Mouse (Mus musculus) erythroblast, embryonic 14.5 days (primary cell): Measurements from ENCODE around the gene Stk11. TPM values are rescaled to one million over a fixed set of nuclear protein-coding genes. Genes with fewer than 3 reads are reported as not detected.

Experiments used
- H3K27me3 ChIP-seq: 2 replicates; pipeline ENCODE4 v1.6.1; 2012; ENCODE audit warnings: inconsistent platforms; ENCODE audit not compliant: control insufficient read depth
- H3K36me3 ChIP-seq: 2 replicates; pipeline ENCODE4 v1.6.1; 2012; ENCODE audit warnings: mild to moderate bottlenecking, inconsistent platforms; ENCODE audit not compliant: control insufficient read depth
- H3K4me1 ChIP-seq: 2 replicates; pipeline ENCODE4 v1.6.1; 2012; ENCODE audit warnings: inconsistent platforms; ENCODE audit not compliant: control insufficient read depth
- H3K4me3 ChIP-seq: replicated peaks from 2 replicates; pipeline ENCODE3; 2012; ENCODE audit warnings: moderate library complexity, mild to moderate bottlenecking, inconsistent platforms
- H3K9me3 ChIP-seq: 2 replicates; pipeline ENCODE4 v1.6.1; 2012; ENCODE audit warnings: low read length, inconsistent platforms, mixed read lengths; ENCODE audit not compliant: control insufficient read depth
- GATA1 ChIP-seq: IDR thresholded peaks from 2 replicates; pipeline ENCODE4 v1.6.1; 2012; ENCODE audit warnings: low read length, inconsistent platforms, mixed read lengths
- TAL1 ChIP-seq: IDR thresholded peaks from 3 replicates; pipeline ENCODE4 v1.6.1; 2012; ENCODE audit warnings: low read length, inconsistent platforms, mixed read lengths
- polyA plus RNA-seq: library from polyadenylated mRNA; stranded (reverse); fragments of >175 nt; gene quantifications from 2 replicates; pipeline ENCODE4 v1.2.3, GENCODE M21; 2012

Stk11 gene
- polyA plus RNA-seq, 1 experiment: 69.2 TPM

- TF ChIP-seq GATA1: no peak
- TF ChIP-seq TAL1: no peak
- Histone ChIP-seq H3K9me3 (peaks cover 26% of the 10 kb centered on the region), H3K4me3 (peak overlapping the region; percentile 87), H3K4me1 (peaks cover 80% of the 10 kb centered on the region), H3K27me3 (peaks cover 4% of the 10 kb centered on the region), H3K36me3 (peaks cover 34% of the 10 kb centered on the region)
These were observed 53.5 kb downstream of the Stk11 start for GRCm38 (mm10) chr10:80169070-80169469.

- TF ChIP-seq GATA1 (no peak), TAL1 (no peak)
- Histone ChIP-seq H3K4me3 (no peak overlapping the region), H3K4me1 (peaks cover 80% of the 10 kb centered on the region), H3K9me3 (peaks cover 26% of the 10 kb centered on the region), H3K36me3 (peaks cover 40% of the 10 kb centered on the region), H3K27me3 (no peaks in the 10 kb centered on the region; the same call in 1 of the 2 replicates)
These were observed 54.0 kb downstream of the Stk11 start for GRCm38 (mm10) chr10:80169651-80170050.

GRCm38 (mm10) chr10:80170052-80170451, 54.4 kb downstream of the Stk11 start:
- no peak for TF ChIP-seq GATA1
- no peak for TF ChIP-seq TAL1
- peaks cover 80% of the 10 kb centered on the region for H3K4me1 ChIP-seq
- peaks cover 26% of the 10 kb centered on the region for H3K9me3 ChIP-seq
- H3K27me3 ChIP-seq: no peaks in the 10 kb centered on the region; the same call in 1 of the 2 replicates
- no peak overlapping the region for H3K4me3 ChIP-seq
- peaks cover 43% of the 10 kb centered on the region for H3K36me3 ChIP-seq

GRCm38 (mm10) chr10:80170601-80171021, 55.0 kb downstream of the Stk11 start:
- no peaks in the 10 kb centered on the region; the same call in 1 of the 2 replicates for H3K27me3 ChIP-seq
- TF ChIP-seq GATA1 (no peak), TAL1 (no peak)
- H3K9me3 ChIP-seq: peaks cover 26% of the 10 kb centered on the region
- peaks cover 43% of the 10 kb centered on the region for H3K36me3 ChIP-seq
- H3K4me1 ChIP-seq: peaks cover 77% of the 10 kb centered on the region
- H3K4me3 ChIP-seq: no peak overlapping the region

- no peak for TF ChIP-seq TAL1
- no peak for TF ChIP-seq GATA1
- no peaks in the 10 kb centered on the region; the same call in 1 of the 2 replicates for H3K27me3 ChIP-seq
- H3K4me3 ChIP-seq: no peak overlapping the region
- H3K36me3 ChIP-seq: peaks cover 43% of the 10 kb centered on the region
- H3K4me1 ChIP-seq: peaks cover 73% of the 10 kb centered on the region
- peaks cover 26% of the 10 kb centered on the region for H3K9me3 ChIP-seq
These were observed 55.6 kb downstream of the Stk11 start for GRCm38 (mm10) chr10:80171252-80171651.

GRCm38 (mm10) chr10:80171760-80172526, 56.3 kb downstream of the Stk11 start:
- Histone ChIP-seq H3K27me3 (no peaks in the 10 kb centered on the region; the same call in 1 of the 2 replicates), H3K36me3 (peaks cover 43% of the 10 kb centered on the region), H3K4me3 (peak overlapping the region; percentile 83), H3K4me1 (peaks cover 67% of the 10 kb centered on the region), H3K9me3 (peaks cover 26% of the 10 kb centered on the region)
- TF ChIP-seq TAL1 (no peak), GATA1 (no peak)

- H3K36me3 ChIP-seq: peaks cover 43% of the 10 kb centered on the region
- peaks cover 64% of the 10 kb centered on the region for H3K4me1 ChIP-seq
- peak within 1 kb of the TSS; percentile 83 for H3K4me3 ChIP-seq
- peaks cover 4% of the 10 kb centered on the region for H3K27me3 ChIP-seq
- peaks cover 26% of the 10 kb centered on the region for H3K9me3 ChIP-seq
- no peak for TF ChIP-seq TAL1
- no peak for TF ChIP-seq GATA1
These were observed 57.1 kb downstream of the Stk11 start, which contains the start of gene 1600002K03Rik for GRCm38 (mm10) chr10:80172527-80173292. Gene 1600002K03Rik, plus strand, starts transcription at chr10:80172944.

GRCm38 (mm10) chr10:80173358-80173757, 57.8 kb downstream of the Stk11 start:
- H3K9me3 ChIP-seq: peaks cover 26% of the 10 kb centered on the region
- H3K4me1 ChIP-seq: peaks cover 61% of the 10 kb centered on the region
- H3K27me3 ChIP-seq: peaks cover 11% of the 10 kb centered on the region
- peak overlapping the region; percentile 83 for H3K4me3 ChIP-seq
- no peak for TF ChIP-seq TAL1
- TF ChIP-seq GATA1: no peak
- H3K36me3 ChIP-seq: peaks cover 43% of the 10 kb centered on the region
